Mouse (Mus musculus) G1E-ER4 (cell line): ENCODE measurements around the gene Depdc5. TPM values are rescaled to one million over a fixed set of nuclear protein-coding genes. Genes with fewer than 3 reads are reported as not detected.

Experiments used
- GATA1 ChIP-seq: IDR thresholded peaks from one replicate; pipeline ENCODE4 v1.8.0; 2012; ENCODE audit warnings: low read length, inconsistent platforms
- polyA plus RNA-seq: library from polyadenylated mRNA; stranded (reverse); fragments of >175 nt; gene quantifications from 2 replicates; pipeline ENCODE4 v1.2.3, GENCODE M21; 2012

Depdc5 gene
- polyA plus RNA-seq, 1 experiment: 1.9 TPM

DNA sequence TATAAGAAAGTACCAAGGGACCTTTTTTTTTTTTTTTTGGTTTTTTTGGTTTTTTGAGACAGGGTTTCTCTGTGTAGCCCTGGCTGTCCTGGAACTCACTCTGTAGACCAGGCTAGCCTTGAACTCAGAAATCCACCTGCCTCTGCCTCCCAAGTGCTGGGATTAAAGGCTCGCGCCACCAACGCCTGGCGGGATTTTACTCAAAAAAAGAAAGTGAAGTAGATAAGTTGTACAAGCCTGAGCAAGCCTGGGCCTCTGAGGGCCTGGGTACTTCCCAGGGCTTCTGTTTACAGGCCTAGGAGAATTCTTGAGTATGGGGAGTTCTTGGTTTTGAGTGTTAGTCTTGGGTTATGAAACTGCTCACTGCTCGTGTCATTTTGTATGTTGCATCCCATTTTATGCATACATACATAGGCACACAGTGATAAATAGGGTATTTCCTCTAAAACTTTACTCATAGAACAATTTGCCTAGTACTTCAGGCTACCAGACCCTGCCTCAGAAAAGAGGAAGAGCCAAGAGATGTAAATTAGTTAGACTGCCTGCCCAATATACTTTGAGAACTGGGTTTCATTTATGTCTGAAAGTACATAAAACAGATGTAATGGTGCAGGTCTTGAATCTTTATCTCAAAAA is 6.0 kb downstream of the Depdc5 start:
- no peak for TF ChIP-seq GATA1

DNA sequence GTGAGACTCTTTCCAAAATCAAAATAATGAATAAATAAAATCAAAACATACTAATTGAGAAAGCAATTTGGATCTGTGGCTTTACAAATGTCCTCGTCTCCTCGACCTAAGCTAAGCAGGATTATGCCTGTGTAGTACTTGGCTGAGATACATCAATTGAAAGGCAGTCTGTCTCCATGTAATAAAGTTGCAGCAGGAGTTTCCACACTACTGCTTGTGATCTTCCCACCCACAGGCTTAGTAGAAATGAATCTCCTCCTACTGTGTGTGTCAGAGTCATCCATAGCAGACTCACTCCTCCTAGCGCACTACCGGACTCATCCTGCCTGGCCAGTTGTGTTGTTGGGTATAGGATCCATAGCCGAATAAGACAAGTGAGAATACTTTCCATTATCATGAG is 8.8 kb downstream of the Depdc5 start:
- no peak for TF ChIP-seq GATA1

DNA sequence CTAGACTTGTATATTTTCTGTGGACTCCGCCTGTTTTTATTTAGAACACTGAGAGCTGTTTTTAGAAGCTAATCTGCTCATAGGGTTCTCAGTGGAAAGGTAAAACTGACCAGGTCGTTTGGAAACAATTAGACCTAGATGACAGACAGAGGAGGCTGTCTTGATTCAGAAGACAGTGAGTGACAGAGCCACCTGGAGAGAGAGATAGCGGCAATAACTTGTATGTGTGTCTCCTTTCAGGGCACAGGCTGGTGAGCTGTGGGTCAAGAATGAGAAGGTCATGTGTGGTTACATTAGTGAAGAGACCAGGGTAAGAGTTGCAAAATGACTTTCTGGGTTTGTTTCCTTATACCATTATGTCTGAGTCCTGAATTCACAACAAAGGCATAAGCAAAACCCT is 23.2 kb downstream of the Depdc5 start:
- no peak for TF ChIP-seq GATA1

DNA sequence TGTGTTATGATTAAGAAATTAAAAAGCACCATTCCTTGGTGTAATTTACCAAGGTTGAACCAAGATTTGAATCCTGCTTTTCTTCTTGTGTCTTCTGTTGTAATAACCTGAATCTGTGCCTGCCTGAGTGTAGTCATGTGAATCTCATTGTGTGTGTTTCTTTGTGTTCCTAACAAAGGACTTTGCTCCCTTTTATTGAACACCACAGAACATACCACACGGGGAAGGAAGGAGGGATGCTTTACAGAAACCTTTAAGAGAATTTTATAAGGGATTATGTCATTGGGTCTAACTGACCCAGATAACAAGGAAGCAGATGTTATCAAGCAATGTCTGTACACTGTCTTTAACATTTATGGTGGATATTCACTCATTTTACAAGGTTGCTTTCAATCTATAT is 44.0 kb downstream of the Depdc5 start:
- TF ChIP-seq GATA1: no peak

DNA sequence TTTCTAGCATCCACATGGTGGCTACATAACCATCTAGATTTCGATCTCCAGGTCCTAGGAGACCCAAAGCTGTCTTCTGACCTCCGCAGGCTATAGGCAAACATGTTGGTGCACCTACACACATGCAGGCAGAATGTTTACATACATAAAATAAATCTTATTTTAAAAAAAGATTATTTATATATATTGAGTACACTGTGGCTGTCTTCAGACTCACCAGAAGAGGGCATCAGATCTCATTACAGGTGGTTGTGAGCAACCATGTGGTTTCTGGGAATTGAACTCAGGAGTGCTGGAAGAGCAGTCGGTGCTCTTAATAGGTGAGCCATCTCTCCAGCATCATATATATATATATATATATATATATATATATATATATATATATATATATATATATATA is 50.6 kb downstream of the Depdc5 start:
- no peak for TF ChIP-seq GATA1

DNA sequence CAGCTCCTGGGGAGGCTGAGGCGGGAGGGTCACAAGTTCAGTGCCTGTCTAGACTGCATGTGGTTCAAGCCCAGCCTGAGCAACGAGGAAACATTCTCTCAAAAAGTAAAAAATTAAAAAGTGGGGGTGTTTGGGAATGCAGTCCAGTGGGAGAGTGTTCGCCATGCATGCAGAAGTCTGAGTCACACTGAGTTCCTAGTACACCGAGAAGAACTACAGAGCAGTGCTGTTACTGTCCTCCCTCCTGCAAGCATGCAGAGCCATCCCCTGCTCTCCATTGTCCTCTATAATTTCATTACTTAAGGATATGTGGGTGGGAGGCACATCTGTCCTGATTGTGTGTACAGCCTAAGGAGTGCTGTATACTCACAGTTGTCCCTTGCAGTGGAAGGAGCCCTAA is 59.4 kb downstream of the Depdc5 start:
- no peak for TF ChIP-seq GATA1

DNA sequence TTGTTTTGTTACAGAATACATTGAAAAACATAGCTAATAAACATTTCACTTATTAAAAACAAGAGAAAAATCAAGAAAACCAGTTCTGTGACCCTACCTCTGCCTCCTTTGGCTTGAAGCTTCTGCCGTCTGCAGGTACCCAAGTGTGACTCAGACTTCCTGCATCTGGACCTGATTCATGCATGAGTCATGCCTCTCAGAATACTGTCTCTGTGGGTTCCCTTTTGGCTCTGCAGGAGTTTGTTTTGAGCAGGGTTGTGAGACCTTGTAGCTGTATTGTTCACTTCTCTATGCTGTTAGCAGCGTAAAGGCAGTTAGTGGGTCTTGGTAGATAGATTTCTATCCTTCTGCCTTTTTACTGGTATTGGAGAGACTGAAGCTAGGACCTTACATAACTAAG is 67.3 kb downstream of the Depdc5 start:
- no peak for TF ChIP-seq GATA1

DNA sequence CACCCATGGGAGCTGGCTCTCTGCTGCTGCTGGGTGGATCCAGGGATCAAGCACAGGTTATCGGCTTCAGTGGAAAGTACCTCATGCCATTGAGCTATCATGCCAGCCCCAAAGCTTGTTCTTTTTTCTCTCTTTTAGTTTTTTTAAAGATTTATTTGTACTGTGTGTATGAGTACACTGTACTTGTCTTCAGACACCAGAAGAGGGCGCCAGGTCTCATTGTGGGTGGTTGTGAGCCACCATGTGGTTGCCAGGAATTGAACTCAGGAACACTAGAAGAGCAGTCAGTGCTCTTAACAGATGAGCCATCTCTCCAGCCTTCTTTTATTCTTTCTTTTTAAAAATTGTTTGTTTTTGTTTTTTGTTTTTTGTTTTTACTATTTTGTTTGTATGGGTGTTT is 71.2 kb downstream of the Depdc5 start:
- no peak for TF ChIP-seq GATA1

DNA sequence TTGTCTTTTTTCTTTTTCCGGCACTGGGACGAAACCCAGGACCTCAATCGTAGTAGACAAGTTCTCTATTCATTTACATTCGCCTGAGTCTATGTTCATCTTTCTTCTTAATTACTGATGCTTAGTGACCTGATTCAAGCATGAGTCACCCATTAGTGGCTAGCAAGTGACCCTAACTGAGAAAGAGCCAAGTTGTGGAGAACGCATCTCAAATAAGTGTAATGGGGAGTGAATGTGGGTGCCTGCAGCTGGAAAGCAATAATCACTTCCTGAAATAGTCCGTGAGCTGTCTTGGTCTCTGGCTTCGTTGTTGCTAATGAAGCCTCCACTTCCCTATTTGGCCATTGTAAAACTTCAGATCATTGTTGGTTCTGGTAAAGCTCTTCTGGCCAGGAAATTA is 77.1 kb downstream of the Depdc5 start:
- TF ChIP-seq GATA1: no peak

DNA sequence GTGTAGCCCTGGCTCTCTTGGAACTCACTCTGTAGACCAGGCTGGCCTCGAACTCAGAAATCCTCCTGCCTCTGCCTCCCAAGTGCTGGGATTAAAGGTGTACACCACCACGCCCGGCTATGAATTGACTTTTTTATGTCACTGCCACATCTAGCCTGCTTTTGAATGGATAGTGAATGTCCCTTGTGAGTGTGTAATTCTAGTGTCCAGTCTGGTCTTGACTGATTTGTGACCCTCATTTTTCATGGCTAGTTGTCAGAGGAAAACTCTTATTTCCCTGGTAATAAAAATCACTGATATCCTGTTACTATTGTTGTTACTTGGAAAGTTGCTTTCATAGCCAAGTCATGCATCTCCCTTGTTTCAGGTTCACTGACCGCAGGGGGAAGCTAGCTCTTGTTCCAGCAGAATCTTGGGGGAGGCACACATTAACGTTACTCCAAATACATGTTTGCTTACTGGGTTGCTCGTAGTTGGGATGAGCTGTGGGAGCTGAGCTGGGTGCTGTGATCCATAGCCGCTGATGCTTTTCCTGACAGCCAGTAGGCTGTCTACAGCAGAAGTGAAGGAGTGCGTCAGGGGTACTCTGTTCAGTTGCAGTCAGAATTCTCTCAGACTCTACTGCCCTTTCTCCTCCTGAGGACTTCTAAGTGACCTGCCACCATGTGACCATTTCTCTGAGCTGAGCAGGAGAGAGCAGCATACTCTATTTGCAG is 77.9 kb downstream of the Depdc5 start:
- no peak for TF ChIP-seq GATA1

DNA sequence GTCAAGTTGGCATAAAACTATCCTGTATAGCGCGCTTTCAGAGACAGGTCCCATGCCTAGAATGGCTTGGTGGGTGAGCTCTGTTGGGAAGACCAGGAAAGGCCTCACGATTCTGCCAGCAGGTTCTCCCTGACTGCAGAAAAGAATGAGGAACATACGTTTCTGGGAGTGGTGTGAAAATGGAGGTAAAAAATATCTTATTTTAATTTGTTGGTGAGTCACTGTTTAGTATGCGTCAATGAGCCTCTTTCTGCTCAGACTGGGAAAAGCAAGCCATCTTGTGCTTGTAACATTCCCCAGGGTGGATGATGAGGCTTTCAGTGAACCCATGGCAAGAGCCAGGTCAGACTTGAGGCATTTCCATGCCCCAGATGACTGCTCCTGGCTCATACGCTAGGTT is 86.6 kb downstream of the Depdc5 start:
- TF ChIP-seq GATA1: no peak

DNA sequence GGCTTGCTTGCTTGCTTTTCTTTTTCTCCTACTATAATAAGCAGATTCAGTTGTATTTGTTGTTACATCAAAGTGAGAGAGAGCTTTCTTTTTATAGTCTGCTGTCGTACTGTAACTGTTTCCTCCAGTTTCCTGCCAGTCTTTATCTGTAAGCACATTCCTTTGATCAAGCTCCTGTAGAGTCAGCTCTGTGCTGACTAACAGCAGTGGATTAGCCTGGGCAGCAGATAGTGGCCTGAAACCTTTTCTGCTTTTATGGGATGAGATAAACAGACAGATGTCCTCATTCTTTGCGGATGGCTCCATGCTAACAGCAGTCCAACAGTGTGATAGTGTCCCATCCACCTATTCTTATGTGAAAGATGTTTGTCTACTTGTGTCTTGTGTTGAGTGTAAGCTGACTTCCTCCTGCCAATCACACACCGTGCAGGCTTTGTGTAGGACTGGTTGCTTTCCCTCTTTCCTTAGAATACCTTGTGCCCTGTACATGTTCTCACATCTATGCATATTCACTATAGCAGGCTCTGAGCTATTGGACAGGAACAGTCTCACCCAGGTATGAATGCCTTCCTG is 87.3 kb downstream of the Depdc5 start:
- TF ChIP-seq GATA1: peak; percentile 99

DNA sequence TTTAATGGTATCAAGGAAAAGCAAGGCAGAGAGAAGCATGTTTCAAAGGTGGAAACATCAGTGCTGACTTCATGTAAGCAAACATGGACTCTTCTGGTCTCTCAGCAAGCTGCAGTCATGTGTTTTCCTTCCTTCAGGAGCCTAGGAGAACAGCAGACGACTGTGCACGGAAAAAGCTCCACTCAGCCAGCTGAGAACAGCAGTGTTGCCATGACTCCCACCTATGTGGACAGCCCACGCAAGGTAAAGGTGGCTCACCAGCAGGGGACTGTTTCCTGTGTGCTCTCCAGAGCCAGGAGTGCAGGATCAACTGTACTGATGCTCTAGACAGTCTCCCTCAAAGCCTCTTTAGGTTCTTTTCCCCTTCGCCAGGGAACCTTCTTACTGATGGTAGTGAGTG is 92.2 kb downstream of the Depdc5 start:
- no peak for TF ChIP-seq GATA1

DNA sequence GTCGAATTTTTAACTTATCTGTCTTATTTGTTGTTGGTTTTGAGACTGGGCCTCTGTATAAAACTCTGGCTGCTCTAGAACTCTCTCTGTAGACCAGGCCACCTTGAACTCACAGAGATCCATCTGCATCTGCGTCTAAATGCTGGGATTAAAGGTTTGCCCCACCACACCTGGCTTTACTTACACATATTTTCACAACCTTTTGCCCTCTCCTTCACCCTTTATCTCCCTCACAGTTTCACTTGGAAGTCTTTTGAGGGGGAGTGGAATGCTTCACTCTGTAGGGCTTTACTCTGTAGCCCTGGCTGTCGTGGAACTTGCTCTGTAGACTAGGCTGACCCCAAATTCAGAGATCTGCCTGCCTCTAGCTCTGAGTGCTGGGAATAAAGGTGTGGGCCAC is 98.1 kb downstream of the Depdc5 start:
- no peak for TF ChIP-seq GATA1

DNA sequence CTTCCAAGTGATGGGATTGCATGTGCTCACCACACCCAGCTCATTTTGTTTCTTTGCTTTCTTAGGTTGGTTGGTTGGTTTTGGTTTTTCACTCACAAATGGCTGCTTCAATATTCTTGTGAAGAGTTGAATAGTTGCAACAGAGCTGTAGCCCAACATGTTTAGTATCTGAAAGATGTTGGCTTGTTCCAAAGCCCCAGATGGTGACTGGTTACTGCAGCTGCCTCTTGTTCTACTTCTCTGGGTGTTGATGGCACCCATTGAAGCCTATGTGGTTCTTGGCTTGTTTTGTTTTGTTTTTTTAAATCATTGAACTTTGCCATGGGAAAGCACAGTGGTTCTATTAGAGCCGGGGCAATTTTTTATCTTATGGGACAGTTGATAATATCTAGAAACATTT is 99.1 kb downstream of the Depdc5 start:
- no peak for TF ChIP-seq GATA1

DNA sequence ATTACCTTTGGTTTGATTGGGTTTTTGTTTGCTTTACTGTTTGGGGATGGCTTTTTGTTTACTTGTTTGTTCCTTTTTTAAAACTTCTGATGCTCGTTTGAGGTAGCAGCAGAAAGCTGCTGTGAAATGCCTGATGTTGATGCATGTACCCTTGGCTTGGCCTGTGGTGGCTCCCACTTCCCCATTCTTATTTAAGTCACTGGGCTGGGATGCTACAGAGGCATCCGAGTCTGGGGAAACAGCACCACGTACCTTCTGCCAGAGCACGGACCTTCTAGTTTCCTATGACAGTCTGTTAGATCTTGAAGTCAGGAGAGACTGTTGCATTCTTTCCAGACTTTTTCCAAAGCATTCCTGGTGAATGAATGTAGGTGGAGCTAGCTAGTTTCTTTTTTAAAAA is 113.0 kb downstream of the Depdc5 start:
- no peak for TF ChIP-seq GATA1

DNA sequence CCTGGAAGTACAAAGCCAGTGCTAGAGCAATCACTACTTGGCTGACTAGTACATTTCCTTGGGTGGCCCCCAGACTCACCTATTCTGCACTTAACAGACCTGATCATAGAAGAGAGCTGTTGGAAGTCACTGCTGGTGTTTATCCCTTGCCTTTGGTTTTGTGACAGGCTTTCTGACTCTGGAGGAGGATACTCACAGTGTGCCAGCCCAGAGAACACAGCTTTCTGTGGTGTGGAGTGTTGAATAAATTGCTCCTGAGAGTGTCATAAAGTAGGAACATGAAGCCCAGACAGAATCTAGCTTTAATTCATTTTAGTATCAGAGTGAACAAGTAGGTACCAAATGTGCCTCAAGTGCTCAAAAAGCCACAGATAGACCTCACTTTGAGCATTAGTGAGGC is 113.7 kb downstream of the Depdc5 start:
- no peak for TF ChIP-seq GATA1
